16 mouse cellular contexts compared by ENCODE assay signal in genomic region chr4:35402376-35403133, GRCm38 (mm10).
DNase-seq lines count a peak whose midpoint lies in the region; ATAC-seq and TF ChIP-seq lines count a peak whose summit lies in the region.
"Had no signal": no experiment of that assay in that cellular context is flagged by ENCODE, and none has a peak within 500 bp of the region (broad histone marks: within the 10 kb centered on the region; RNA-seq: fewer than 3 reads in every experiment).

No protein-coding gene starts in this region.

- no peak overlapping the region for H3K4me2 ChIP-seq in midbrain, embryonic 14.5 days (ENCODE audit: low read length)
- no peak overlapping the region for H3K4me2 ChIP-seq in midbrain, embryonic 16.5 days (ENCODE audit: low read length)
- no peak overlapping the region for H3K4me2 ChIP-seq in forebrain, postnatal 0 days (ENCODE audit: low read depth)
- H3K4me2 ChIP-seq: lung, embryonic 14.5 days had no signal

- H3K9me3 ChIP-seq in midbrain, embryonic 14.5 days (ENCODE audit: control insufficient read depth, low read length): no peaks in the 10 kb centered on the region
- no peaks in the 10 kb centered on the region for H3K9me3 ChIP-seq in midbrain, embryonic 16.5 days (replicated peaks; ENCODE audit: control insufficient read depth, low read length, poor library complexity, severe bottlenecking)
- H3K9me3 ChIP-seq in forebrain, postnatal 0 days (ENCODE audit: low read length): no peaks in the 10 kb centered on the region
- H3K9me3 ChIP-seq: heart, embryonic 10.5 days had no signal

- intact Hi-C loops in heart, postnatal 14 days (cut with DNase I): no loop called here
- intact Hi-C loops in left cerebral cortex, postnatal 25 days (cut with DNase I): no loop called here

- whole genome bisulfite sequencing in midbrain, embryonic 14.5 days: 75% methylated on average over 9 of the region's 9 CpGs
- 68% methylated on average over 9 of the region's 9 CpGs for WGBS in midbrain, embryonic 16.5 days
- 45% methylated on average over 9 of the region's 9 CpGs for WGBS in forebrain, postnatal 0 days

- H3K4me1 ChIP-seq in midbrain, embryonic 14.5 days (ENCODE audit: control insufficient read depth, insufficient read depth, low read length): 0 out of 2 replicates have a peak, but pooled peaks cover 5% of the 10 kb centered on the region
- no peaks in the 10 kb centered on the region; the same call in 1 of the 2 replicates for H3K4me1 ChIP-seq in midbrain, embryonic 16.5 days (ENCODE audit: control insufficient read depth, insufficient read depth, low read length)
- H3K4me1 ChIP-seq in forebrain, postnatal 0 days (ENCODE audit: insufficient read depth): no peaks in the 10 kb centered on the region
- H3K4me1 ChIP-seq: heart, embryonic 10.5 days had no signal

- ATAC-seq in midbrain, embryonic 14.5 days (ENCODE audit: low FRiP score, low TSS enrichment): no peak
- no peak; the same call in 1 of the 2 replicates for ATAC-seq in midbrain, embryonic 16.5 days
- ATAC-seq in forebrain, postnatal 0 days: peak; percentile 80

- no peak for TF ChIP-seq CTCF in forebrain, postnatal 0 days (IDR thresholded peaks at IDR 0.05; ENCODE audit: low read depth)

- H3K27me3 ChIP-seq in midbrain, embryonic 14.5 days (ENCODE audit: control insufficient read depth, insufficient read depth, low read length): no peaks in the 10 kb centered on the region
- H3K27me3 ChIP-seq in midbrain, embryonic 16.5 days (ENCODE audit: control insufficient read depth, insufficient read depth, low read depth, low read length): no peaks in the 10 kb centered on the region
- H3K27me3 ChIP-seq in forebrain, postnatal 0 days (ENCODE audit: insufficient read depth, low read length): no peaks in the 10 kb centered on the region

- peak; percentile 42 for DNase-seq in heart, adult 11 months
- DNase-seq in heart, postnatal 14 days: no peak
- peak; percentile 16 for DNase-seq in midbrain, embryonic 14.5 days
- peak; percentile 56 for DNase-seq in forebrain, postnatal 0 days
- no peak for DNase-seq in MN1 (ENCODE audit: low spot score)
- no peak for DNase-seq in left cerebral cortex, postnatal 25 days (ENCODE audit: low spot score in 2 of 2)
- DNase-seq: cerebellum, adult 9-11 months; gastrocnemius, postnatal 10 days; heart, postnatal 4 days; kidney, adult 9 months; liver; lung, embryonic 14.5 days; thymus, postnatal 4 days had no signal

- H3K4me3 ChIP-seq in midbrain, embryonic 14.5 days (replicated peaks; ENCODE audit: low read depth, low read length): no peak overlapping the region
- H3K4me3 ChIP-seq in midbrain, embryonic 16.5 days (ENCODE audit: low read depth, low read length): no peak overlapping the region
- no peak overlapping the region for H3K4me3 ChIP-seq in forebrain, postnatal 0 days (ENCODE audit: low read depth, low read length)
- H3K4me3 ChIP-seq: erythroblast, embryonic 14.5 days; heart, embryonic 10.5 days had no signal

- H3K27ac ChIP-seq in midbrain, embryonic 14.5 days (replicated peaks; ENCODE audit: low read depth, low read length): no peak overlapping the region; the same call in 1 of the 2 replicates
- no peak overlapping the region for H3K27ac ChIP-seq in midbrain, embryonic 16.5 days (ENCODE audit: low read length)
- H3K27ac ChIP-seq in forebrain, postnatal 0 days (ENCODE audit: low read depth, low read length): no peak overlapping the region
- H3K27ac ChIP-seq: heart, embryonic 10.5 days had no signal

- H3K9ac ChIP-seq in midbrain, embryonic 14.5 days (replicated peaks; ENCODE audit: low read length): no peak overlapping the region
- H3K9ac ChIP-seq in midbrain, embryonic 16.5 days (ENCODE audit: low read depth, low read length): no peak overlapping the region
- H3K9ac ChIP-seq in forebrain, postnatal 0 days: no peak overlapping the region
- H3K9ac ChIP-seq: lung, embryonic 14.5 days had no signal

- H3K36me3 ChIP-seq in midbrain, embryonic 14.5 days (ENCODE audit: control insufficient read depth, insufficient read depth, low read length): no peaks in the 10 kb centered on the region
- H3K36me3 ChIP-seq in midbrain, embryonic 16.5 days (ENCODE audit: control insufficient read depth, insufficient read depth, low read length): no peaks in the 10 kb centered on the region
- H3K36me3 ChIP-seq in forebrain, postnatal 0 days (ENCODE audit: insufficient read depth): no peaks in the 10 kb centered on the region
- H3K36me3 ChIP-seq: heart, embryonic 10.5 days had no signal

Comparison
In these comparisons a context has a peak if more than half of its experiments do, and no peak if none do; other contexts are left out.
1. DNase-seq: peak in heart, adult 11 months (single experiment), midbrain, embryonic 14.5 days (single experiment) and forebrain, postnatal 0 days (single experiment); none in heart, postnatal 14 days (0 of 2), MN1 (single experiment) and left cerebral cortex, postnatal 25 days (0 of 2).